Mouse (Mus musculus) ES-E14 (cell line): ENCODE results near the gene Gm28035. TPM values are rescaled to one million over a fixed set of nuclear protein-coding genes. Genes with fewer than 3 reads are reported as not detected.

Experiments
- DNase-seq: peaks from one replicate; pipeline ENCODE4 v3.0.0-alpha.2; 2013; ENCODE audit warnings: low read depth, low spot score
- H3K27ac ChIP-seq: 2 replicates; pipeline ENCODE4 v1.5.1; 2012; ENCODE audit warnings: low read depth, mild to moderate bottlenecking, low read length, moderate library complexity, mixed read lengths; ENCODE audit not compliant: poor library complexity, insufficient read depth, severe bottlenecking
- H3K36me3 ChIP-seq: 2 replicates; pipeline ENCODE4 v1.6.1; 2012; ENCODE audit warnings: mild to moderate bottlenecking, low read length, moderate library complexity, mixed read lengths; ENCODE audit not compliant: control insufficient read depth, poor library complexity, insufficient read depth, severe bottlenecking
- H3K4me1 ChIP-seq, 2 experiments: fragments of 150-350 bp in 1 of 2; sonication (generic) in 1 of 2; 2 replicates each; pipeline ENCODE4 v1.6.1; 2012; ENCODE audit warnings: low read length in 2 of 2, mild to moderate bottlenecking in 1 of 2, mixed read lengths in 1 of 2; ENCODE audit not compliant: control insufficient read depth in 2 of 2, insufficient read depth in 2 of 2, poor library complexity in 1 of 2
- H3K4me3 ChIP-seq, 2 experiments: fragments of 150-350 bp in 1 of 2; sonication (generic) in 1 of 2; 2 replicates each; pipeline ENCODE4 v1.5.1; 2012; ENCODE audit warnings: low read length in 2 of 2, low read depth in 1 of 2, mild to moderate bottlenecking in 1 of 2, mixed read lengths in 1 of 2; ENCODE audit not compliant: insufficient read depth in 1 of 2, poor library complexity in 1 of 2, severe bottlenecking in 1 of 2
- H3K9ac ChIP-seq: 2 replicates; pipeline ENCODE4 v1.6.1; 2012; ENCODE audit warnings: low read depth, mild to moderate bottlenecking, low read length, mixed read lengths; ENCODE audit not compliant: poor library complexity, insufficient read depth, severe bottlenecking
- H3K9me3 ChIP-seq: fragments of 150-350 bp; sonication (generic); 2 replicates; pipeline ENCODE4 v1.6.1; 2012; ENCODE audit warnings: low read depth, mild to moderate bottlenecking, low read length; ENCODE audit not compliant: control insufficient read depth, insufficient read depth
- CHD2 ChIP-seq: IDR thresholded peaks from 2 replicates; pipeline ENCODE4 v1.6.1; 2014; ENCODE audit warnings: mild to moderate bottlenecking, low read depth, low read length, inconsistent platforms
- HCFC1 ChIP-seq: IDR thresholded peaks from 2 replicates; pipeline ENCODE4 v1.6.1; 2012; ENCODE audit warnings: low read length, inconsistent platforms, borderline replicate concordance; ENCODE audit not compliant: insufficient read depth
- MAFK ChIP-seq: IDR thresholded peaks from 2 replicates; pipeline ENCODE4 v1.6.1; 2014; ENCODE audit warnings: mild to moderate bottlenecking, low read depth, low read length, inconsistent platforms; ENCODE audit not compliant: insufficient read depth
- ZC3H11A ChIP-seq: IDR thresholded peaks from 2 replicates; pipeline ENCODE4 v1.6.1; 2012; ENCODE audit warnings: low read depth, mild to moderate bottlenecking, inconsistent platforms, low read length, borderline replicate concordance
- ZNF384 ChIP-seq: IDR thresholded peaks from 2 replicates; pipeline ENCODE4 v1.6.1; 2012; ENCODE audit warnings: low read depth, low read length, inconsistent platforms
- in situ Hi-C, 2 experiments: fragments of 600-800 bp; cut with MboI; formaldehyde crosslinking; loops; one replicate each; pipeline ENCODE4 v1.15.1; 2025; ENCODE audit warnings: low sequenced_read_pairs in 2 of 2, inconsistent platforms in 1 of 2; ENCODE audit not compliant: unreplicated experiment in 2 of 2
- total RNA-seq: library from RNA; depleted of rRNA; stranded (reverse); fragments of 300-350 nt; gene quantifications from 2 replicates; pipeline ENCODE4 v1.2.3, GENCODE M21; 2012

Gene Gm28035
- total RNA-seq, 1 experiment = 0.76 TPM

GRCm38 (mm10) chr2:30283193-30283592 is 42.8 kb downstream of the Gm28035 start:
- H3K9me3 ChIP-seq = no peaks in the 10 kb centered on the region
- no peak overlapping the region for H3K4me3 ChIP-seq
- no peak for DNase-seq
- H3K36me3 ChIP-seq = no peaks in the 10 kb centered on the region
- no peak overlapping the region for H3K27ac ChIP-seq
- H3K4me1 ChIP-seq = peaks cover 0 to 3% of the 10 kb centered on the region in 2 experiments; a peak in 1 of 4 replicates
- H3K9ac ChIP-seq = no peak overlapping the region
- in situ Hi-C loops = no loop called here
- TF ChIP-seq MAFK (no peak), ZC3H11A (no peak), CHD2 (no peak)

GRCm38 (mm10) chr2:30285004-30285403 is 44.6 kb downstream of the Gm28035 start:
- Histone ChIP-seq H3K9me3 (no peaks in the 10 kb centered on the region), H3K27ac (no peak overlapping the region), H3K4me3 (peak overlapping the region; percentile 78 to 81; a peak in 1 of 4 replicates), H3K9ac (no peak overlapping the region), H3K4me1 (peaks cover 0 to 3% of the 10 kb centered on the region in 2 experiments; a peak in 1 of 4 replicates), H3K36me3 (no peaks in the 10 kb centered on the region)
- in situ Hi-C loops = no loop called here
- DNase-seq = no peak
- TF ChIP-seq MAFK = no peak
- TF ChIP-seq ZC3H11A = no peak
- TF ChIP-seq HCFC1 = no peak
- no peak for TF ChIP-seq CHD2
- TF ChIP-seq ZNF384 = no peak

DNA sequence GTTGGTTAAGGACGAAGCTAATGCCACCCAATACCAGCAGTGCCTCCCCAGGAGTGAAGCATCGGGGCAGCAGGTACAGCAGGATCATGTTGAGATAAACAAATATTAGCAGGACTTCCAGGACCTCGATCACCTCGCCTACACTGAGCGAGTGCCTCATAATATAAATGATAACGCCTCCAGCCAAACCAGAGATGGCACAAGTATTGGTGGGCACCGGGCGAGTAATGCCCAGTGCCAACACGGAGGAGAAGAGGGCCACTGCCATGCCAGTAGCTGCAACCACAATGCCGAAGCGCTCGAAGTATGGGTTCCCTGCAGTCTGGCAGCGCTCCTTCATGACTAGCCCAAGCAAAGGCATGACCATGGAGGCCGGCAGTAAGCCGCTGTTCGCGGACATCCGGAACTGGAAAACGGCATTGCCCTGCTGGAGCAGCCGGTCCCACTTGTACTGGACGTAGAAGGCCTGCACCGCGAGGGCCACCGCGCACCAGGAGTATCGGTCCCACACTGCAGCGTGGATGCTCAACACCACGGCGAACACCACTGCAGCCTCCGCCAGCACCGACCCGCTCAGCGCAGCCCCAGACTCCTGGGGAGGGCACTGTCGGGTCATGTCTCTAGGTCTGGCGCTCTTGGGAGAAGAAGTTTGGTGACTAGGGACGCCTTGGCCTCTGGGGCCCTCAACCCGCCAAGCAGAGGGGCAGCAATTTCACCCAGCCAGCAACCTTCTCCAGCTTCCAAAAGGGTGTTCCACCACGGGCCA is 45.2 kb downstream of the Gm28035 start:
- Histone ChIP-seq H3K27ac (no peak overlapping the region), H3K9me3 (no peaks in the 10 kb centered on the region), H3K4me1 (peaks cover 0 to 3% of the 10 kb centered on the region in 2 experiments; a peak in 1 of 4 replicates), H3K36me3 (no peaks in the 10 kb centered on the region), H3K4me3 (peak overlapping the region; percentile 78 to 81), H3K9ac (peak overlapping the region; percentile 75)
- no peak for DNase-seq
- no peak for TF ChIP-seq ZC3H11A
- no peak for TF ChIP-seq HCFC1
- TF ChIP-seq CHD2 = no peak
- TF ChIP-seq MAFK = no peak
- TF ChIP-seq ZNF384 = no peak
- in situ Hi-C loops = no loop called here

DNA sequence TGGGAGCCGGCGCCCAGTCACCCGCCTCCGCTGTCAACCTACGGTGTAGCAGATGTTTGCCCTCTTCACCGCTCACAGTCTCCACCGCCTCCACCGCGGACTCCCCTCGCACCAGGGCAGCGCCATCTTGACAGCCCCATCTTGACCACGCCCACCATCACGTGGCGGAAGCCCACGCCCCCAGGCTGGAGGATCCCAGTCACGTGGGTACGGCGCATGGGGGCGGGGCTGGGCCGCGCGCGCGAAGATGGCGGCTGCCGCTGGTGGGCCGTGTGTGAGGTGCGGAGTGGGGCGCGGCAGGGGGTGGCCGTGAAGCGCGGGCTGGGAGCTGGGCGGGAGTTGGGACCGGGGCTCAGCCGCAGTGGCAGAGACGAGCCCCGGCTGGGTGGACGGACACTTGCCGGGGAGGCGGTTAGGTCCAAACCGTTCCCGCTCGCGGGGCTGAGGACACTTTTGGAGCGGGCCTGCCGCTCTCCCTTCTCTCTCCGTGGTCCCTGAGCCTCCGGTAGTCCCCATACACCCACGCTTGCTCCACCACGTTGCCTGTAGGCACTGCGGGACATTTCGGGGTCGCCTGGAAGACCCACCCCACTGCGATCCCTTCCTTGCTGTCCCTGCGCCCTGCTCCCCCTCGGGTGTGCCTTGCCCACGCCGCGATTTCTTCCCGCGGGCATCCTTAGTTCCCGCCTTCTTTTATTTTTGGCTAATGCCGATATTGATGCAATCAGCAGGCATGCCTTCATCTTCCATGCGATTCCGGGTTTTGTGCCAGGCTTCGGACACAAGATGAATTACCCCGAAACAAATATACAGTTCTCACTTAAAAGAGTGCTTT is 46.0 kb downstream of the Gm28035 start, which contains the start of the genes Dolk and Nup188:
TSS of gene Dolk (minus strand) at position 143 of the 835 bp plus-strand sequence.
TSS of gene Nup188 (plus strand) at position 206 of the 835 bp plus-strand sequence.
- H3K4me1 ChIP-seq = peaks cover 0 to 4% of the 10 kb centered on the region in 2 experiments; a peak in 1 of 4 replicates
- no peaks in the 10 kb centered on the region for H3K9me3 ChIP-seq
- H3K4me3 ChIP-seq = peak within 1 kb of the TSS; percentile 78 to 81
- H3K27ac ChIP-seq = peak within 1 kb of the TSS; percentile 48
- H3K36me3 ChIP-seq = peaks cover 1% of the 10 kb centered on the region; the same call in 1 of the 2 replicates
- TF ChIP-seq ZC3H11A (no peak), HCFC1 (peak; percentile 68; the same call in 1 of the 2 replicates), MAFK (no peak)
- peak; percentile 90 for DNase-seq
- in situ Hi-C loops = no loop called here
- H3K9ac ChIP-seq = peak within 1 kb of the TSS; percentile 96
